Mouse (Mus musculus) ES-E14 (cell line): ENCODE measurements around the gene C2cd2l.
A peak's percentile ranks its signal among the peaks of the same experiment; 100 is the strongest.
"Not testable (repeated sequence)": the region's sequence is repeated elsewhere in the genome, so short reads cannot be mapped to it uniquely, and the experiment has no call there.

Experiments used
- CHD2 ChIP-seq: IDR thresholded peaks from 2 replicates; pipeline ENCODE4 v1.6.1; 2014; ENCODE audit warnings: mild to moderate bottlenecking, low read depth, low read length, inconsistent platforms
- ZNF384 ChIP-seq: IDR thresholded peaks from 2 replicates; pipeline ENCODE4 v1.6.1; 2012; ENCODE audit warnings: low read depth, low read length, inconsistent platforms

DNA sequence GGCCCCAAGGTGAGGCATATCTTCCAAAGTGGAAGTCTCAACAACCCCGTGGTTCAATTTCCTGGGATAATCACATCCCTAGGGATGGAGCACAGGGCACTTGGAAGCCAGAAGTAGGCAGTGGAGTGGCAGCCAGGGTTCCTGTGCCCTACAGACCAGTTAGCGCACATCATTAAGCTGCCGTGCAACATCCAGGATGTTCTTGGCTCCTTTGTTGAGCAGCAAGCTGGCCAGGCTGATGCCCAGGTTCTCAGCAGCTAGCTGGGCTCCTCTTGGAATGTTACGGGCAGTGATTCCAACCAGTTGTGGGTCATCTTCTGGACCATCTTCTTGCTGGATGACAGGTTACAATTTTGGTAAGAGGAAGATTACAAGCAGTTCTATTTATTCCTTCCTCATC lies 16.4 kb upstream of the C2cd2l start:
- 0 out of 2 replicates have a peak, but pooled peaks have one; percentile 1 for TF ChIP-seq CHD2
- TF ChIP-seq ZNF384 = not testable (repeated sequence)
